Mouse (Mus musculus) lung, embryonic 15.5 days (tissue): ENCODE measurements around the gene Foxb2. TPM values are rescaled to one million over a fixed set of nuclear protein-coding genes. Genes with fewer than 3 reads are reported as not detected.

ENCODE experiments used
- polyA plus RNA-seq: library from polyadenylated mRNA; unstranded; fragments of >200 nt; fragmentation: Nextera tagmentation; extraction: Ambion mirVana; gene quantifications from 2 replicates; pipeline ENCODE4 v1.2.1, GENCODE M21; 2015

Foxb2 gene
- polyA plus RNA-seq, 1 experiment from 2014 or later, result not detected

Other genes starting within 250 kb of the Foxb2 start
- gene Vps13a, start 92.9 kb downstream of the Foxb2 start, polyA plus RNA-seq, result 8.4 and 9.1 TPM in 2 replicates
- 1.3 and 1.5 TPM in 2 replicates for gene Prune2, start 82.3 kb upstream of the Foxb2 start, polyA plus RNA-seq